Mouse (Mus musculus): ENCODE data around the gene Aph1a. TPM values are rescaled to one million over a fixed set of nuclear protein-coding genes. Genes with fewer than 3 reads are reported as not detected.

The Aph1a gene
- total RNA-seq, 2 experiments from 2014 or later, result 41.0 to 50.3 TPM

DNA sequence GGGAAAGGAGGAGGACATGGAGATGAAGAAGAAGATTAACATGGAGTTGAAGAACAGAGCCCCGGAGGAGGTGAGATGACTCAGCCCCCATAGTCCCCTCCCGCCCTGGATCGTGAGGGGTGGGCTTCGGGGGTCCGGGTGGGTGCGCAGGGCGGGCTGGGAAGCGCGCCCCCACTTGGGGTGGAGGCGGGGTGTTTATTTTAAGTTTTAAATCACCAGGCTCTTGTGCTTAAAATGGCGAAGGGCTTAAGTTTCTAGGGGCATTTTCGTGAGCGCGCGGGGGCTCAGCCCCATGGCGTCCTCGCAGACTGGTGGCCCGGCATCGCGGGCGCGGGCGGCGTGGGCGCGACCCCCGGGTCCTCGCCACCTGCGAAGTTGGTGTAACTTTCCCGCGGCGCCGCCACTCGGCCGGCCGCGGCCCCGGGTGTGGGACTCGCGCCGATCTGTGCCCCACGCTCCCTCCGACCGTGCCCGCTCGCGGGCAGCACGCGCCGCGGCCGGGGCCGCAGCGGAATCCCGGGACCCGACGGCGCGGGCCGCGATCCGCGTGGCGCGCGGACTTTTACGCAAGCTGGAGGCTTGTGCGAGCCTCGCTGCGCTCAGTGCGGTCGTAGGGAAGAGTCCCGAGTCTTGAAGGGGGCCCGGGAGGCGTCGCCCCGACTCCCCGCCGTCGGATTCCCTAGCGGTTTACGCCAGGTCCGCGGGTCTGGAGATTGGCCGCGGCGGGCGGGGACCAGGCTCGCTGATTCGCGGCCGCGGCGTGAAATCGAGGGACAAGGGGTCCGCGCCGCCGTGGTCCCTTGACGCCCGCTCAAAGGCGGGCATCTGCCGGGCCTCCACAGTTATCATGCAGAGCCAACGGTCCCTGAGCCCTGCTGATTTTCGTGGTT is 36.1 kb downstream of the Aph1a start:
- TF ChIP-seq CTCF (IDR thresholded peaks at IDR 0.05), result no peak; the same call in 1 of the 2 replicates
- peak overlapping the region; percentile 97 for H3K4me3 ChIP-seq
- intact Hi-C loops (cut with DNase I), result loop anchor here (2.0 kb wide), 1 partner anchor 21 kb away; no protein-coding TSS in a partner anchor
- peak; percentile 64 for DNase-seq
- H3K27ac ChIP-seq, result peak overlapping the region; percentile 90

- DNase-seq, result no peak
- Histone ChIP-seq H3K4me3 (peak overlapping the region; percentile 97), H3K27ac (peak overlapping the region; percentile 90)
- no peak for TF ChIP-seq CTCF (IDR thresholded peaks at IDR 0.05)
- intact Hi-C loops (cut with DNase I), result no loop called here
Observed at GRCm38 (mm10) chr3:95930471-95930789, 36.7 kb downstream of the Aph1a start.

- intact Hi-C loops (cut with DNase I), result no loop called here
- H3K4me3 ChIP-seq, result no peak overlapping the region
Observed at GRCm38 (mm10) chr3:95931471-95931870, 37.7 kb downstream of the Aph1a start.

DNA sequence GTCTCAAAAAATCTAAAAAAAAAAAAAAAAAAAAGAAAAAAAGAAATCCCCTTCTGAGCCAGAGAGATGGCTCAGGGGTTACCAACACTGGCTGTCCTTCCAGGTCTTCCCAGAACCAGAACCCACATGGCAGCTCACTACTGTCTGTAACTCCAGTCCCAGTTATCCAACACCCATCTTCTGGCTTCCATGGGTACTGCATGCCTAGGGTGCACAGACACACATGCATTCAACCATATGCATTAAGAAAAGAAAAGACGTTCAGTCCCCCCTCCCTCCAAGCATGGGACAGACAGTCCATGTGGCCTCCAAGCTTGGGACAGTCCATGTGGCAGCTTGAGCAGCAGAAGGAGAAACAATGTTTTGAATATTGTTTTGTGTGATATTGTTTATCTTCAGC is 38.4 kb downstream of the Aph1a start:
- Histone ChIP-seq H3K27ac (no peak overlapping the region), H3K4me3 (no peak overlapping the region)
- no peak for DNase-seq
- intact Hi-C loops (cut with DNase I), result no loop called here
- no peak for TF ChIP-seq CTCF (IDR thresholded peaks at IDR 0.05)

More at GRCm38 (mm10) chr3:95931471-95931870, 37.7 kb downstream of the Aph1a start:
- no peak for DNase-seq
- TF ChIP-seq CTCF (IDR thresholded peaks at IDR 0.05), result no peak
- no peak overlapping the region for H3K27ac ChIP-seq

DNA sequence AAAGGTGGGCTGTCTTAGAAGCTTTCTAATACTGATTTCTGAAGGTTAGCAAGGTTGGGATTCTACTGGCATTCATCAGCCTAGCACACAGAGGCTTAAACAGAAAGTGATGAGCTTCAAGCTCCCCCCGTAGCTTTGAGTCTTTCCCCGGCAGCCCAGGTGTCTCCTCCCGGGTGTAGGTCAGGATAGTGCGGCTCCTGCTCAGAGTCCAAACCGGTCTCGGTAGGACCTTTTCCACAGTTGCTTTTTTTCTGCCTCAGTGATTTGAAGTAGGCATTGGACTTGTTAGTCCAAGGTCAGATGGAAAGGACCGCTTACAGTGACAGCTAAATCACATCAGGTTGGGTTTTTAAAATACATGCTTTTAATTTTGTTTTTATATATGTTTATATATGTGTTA is 38.8 kb downstream of the Aph1a start:
- DNase-seq, result no peak
- no peak overlapping the region for H3K27ac ChIP-seq
- H3K4me3 ChIP-seq, result no peak overlapping the region
- TF ChIP-seq CTCF (IDR thresholded peaks at IDR 0.05), result no peak
- intact Hi-C loops (cut with DNase I), result no loop called here

DNA sequence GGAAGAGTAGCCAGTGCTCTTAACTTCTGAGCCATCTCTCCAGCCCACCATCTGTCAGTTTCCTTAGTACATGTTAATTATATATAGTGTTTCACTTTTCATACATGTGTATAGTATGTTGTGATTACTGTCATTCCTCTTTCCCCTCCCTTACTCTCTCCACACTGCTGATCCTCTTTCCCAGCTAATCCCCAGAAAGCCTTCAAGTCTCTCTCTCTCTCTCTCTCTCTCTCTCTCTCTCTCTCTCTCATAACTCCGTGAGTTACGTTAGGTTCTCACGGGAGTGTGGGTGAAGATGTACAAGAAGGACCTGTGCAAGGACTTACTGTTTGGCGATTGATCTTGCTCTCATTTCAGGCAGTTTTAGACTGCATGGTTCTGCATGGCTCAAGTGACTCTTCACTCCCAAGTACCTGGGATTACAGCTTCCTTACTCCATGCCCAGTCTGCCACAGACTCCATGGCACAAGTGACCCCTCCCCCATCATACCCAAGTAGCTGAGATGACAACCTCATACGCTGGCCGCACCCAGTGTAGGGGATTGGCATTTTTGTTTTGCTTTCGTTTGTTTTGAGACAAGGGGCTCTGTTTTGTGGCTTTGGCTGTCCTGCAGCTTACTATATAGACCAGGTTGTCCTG is 39.5 kb downstream of the Aph1a start:
- TF ChIP-seq CTCF (IDR thresholded peaks at IDR 0.05), result no peak
- Histone ChIP-seq H3K27ac (no peak overlapping the region), H3K4me3 (no peak overlapping the region)
- intact Hi-C loops (cut with DNase I), result no loop called here
- DNase-seq, result no peak

DNA sequence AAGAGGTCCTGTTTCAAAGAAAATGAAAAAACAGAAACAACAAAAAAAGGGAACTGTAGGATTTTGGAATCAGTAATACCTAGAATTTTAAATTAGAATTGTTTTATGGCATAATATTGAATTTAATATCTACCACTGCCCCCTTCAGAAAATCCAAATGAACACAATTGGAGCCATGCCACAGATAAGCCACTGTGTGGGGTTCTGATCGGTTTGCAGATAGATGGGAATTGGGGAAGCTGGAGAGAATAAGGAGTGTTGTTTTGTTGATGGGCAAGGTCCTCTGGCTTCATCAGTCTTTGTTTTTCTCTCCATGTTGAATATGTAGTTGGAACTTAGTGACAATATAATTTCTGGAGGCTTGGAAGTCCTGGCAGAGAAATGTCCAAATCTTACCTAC is 40.7 kb downstream of the Aph1a start:
- no peak overlapping the region for H3K4me3 ChIP-seq
- TF ChIP-seq CTCF (IDR thresholded peaks at IDR 0.05), result no peak
- intact Hi-C loops (cut with DNase I), result no loop called here
- no peak overlapping the region for H3K27ac ChIP-seq
- no peak for DNase-seq

DNA sequence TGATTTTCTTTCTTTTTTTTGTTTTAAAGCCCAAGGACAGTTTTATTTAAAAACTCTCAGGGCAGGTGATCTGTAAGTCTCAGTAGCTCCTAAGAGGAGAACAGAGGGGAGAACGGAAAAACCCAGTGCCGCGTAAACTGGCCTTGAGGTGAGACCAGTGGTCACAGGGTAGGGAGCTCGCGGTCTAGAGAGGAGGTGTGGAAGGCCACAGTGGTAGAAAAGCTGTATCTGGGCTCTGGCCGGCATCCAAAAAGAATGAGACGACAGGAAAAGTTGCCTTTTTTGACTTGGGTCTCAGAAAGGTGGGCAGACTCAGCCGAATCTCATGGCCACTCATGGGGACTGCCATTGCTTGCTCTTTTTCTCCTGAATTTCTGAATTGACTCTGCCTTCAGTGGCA is 44.4 kb downstream of the Aph1a start:
- Histone ChIP-seq H3K27ac (no peak overlapping the region), H3K4me3 (no peak overlapping the region)
- no peak for TF ChIP-seq CTCF (IDR thresholded peaks at IDR 0.05)
- intact Hi-C loops (cut with DNase I), result loop anchor here (2.0 kb wide), 1 partner anchor 27 kb away; no protein-coding TSS in a partner anchor
- no peak for DNase-seq

- Histone ChIP-seq H3K4me3 (no peak overlapping the region), H3K27ac (no peak overlapping the region)
- intact Hi-C loops (cut with DNase I), result loop anchor here (2.0 kb wide), 1 partner anchor 26 kb away; no protein-coding TSS in a partner anchor
- DNase-seq, result peak; percentile 42
- peak; percentile 58 for TF ChIP-seq CTCF (IDR thresholded peaks at IDR 0.05)
Observed at GRCm38 (mm10) chr3:95938835-95939234, 45.1 kb downstream of the Aph1a start.

DNA sequence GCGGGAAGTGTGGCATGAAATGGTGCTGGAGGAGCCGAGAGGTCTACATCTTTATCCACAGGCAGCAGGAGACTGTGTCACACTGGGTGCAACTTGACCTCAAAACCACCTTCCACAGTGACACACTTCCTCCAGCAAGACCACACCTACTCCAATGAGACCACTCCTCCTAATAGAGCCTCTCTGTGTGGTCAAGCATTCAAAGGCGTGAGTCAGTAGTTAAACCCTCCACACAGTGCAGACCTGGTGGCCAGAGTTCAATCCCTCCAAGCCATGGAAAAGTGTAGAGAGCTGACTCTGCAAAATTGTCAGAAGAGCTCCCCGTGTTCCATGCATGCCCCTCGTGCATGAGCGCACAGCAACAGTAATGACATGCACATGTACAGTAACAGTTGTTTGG is 49.0 kb downstream of the Aph1a start:
- TF ChIP-seq CTCF (IDR thresholded peaks at IDR 0.05), result no peak
- intact Hi-C loops (cut with DNase I), result no loop called here
- no peak for DNase-seq
- Histone ChIP-seq H3K4me3 (no peak overlapping the region), H3K27ac (no peak overlapping the region)

DNA sequence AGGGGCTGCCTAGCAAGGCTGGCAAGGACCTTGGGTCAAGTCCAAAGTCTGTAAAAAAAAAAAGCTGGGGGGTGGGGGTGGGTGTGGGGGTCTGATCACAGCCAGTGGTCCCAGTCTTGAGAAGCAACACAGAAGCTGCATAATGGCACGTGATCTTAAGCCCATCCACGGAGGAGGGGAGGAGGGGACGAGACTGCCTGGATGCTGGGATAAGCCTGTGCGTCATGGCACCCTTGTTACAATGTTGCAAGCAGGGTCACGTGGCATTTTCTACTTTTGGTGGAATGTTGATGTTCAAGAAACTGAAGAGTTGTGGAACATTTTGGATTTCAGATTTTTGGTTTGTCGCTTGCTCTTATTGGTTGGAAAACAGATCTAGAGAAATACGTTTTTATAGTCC is 49.5 kb downstream of the Aph1a start:
- intact Hi-C loops (cut with DNase I), result no loop called here
- Histone ChIP-seq H3K4me3 (no peak overlapping the region), H3K27ac (no peak overlapping the region)
- no peak for DNase-seq
- TF ChIP-seq CTCF (IDR thresholded peaks at IDR 0.05), result no peak

DNA sequence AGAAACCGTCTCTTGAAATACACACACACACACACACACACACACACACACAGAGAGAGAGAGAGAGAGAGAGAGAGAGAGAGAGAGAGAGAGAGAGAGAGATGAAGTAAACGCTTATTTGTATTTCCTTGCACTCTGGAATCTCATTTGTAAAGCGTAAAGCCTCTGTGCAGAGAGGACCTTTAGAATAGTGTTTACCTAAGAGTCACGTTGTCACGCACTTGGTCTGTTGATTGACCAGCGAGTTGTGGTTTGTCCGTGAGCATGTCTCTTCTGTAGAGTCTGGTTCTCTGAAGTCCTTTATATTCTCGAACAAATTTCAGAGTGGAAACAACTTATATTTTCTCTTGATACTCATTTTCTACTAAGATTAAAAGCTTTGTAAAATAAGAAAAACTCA is 51.0 kb downstream of the Aph1a start:
- Histone ChIP-seq H3K4me3 (no peak overlapping the region), H3K27ac (no peak overlapping the region)
- no peak for TF ChIP-seq CTCF (IDR thresholded peaks at IDR 0.05)
- intact Hi-C loops (cut with DNase I), result no loop called here
- DNase-seq, result no peak

GRCm38 (mm10) chr3:95945731-95946240 is 52.0 kb downstream of the Aph1a start:
- intact Hi-C loops (cut with DNase I), result no loop called here
- DNase-seq, result peak; percentile 77
- Histone ChIP-seq H3K27ac (peak overlapping the region; percentile 76), H3K4me3 (peak overlapping the region; percentile 47)
- no peak for TF ChIP-seq CTCF (IDR thresholded peaks at IDR 0.05)

Other genes with a start within 250 kb of the Aph1a start
- 100 to 1,000 TPM; 110 to 123 TPM for gene Mcl1, start 235.2 kb upstream of the Aph1a start, total RNA-seq (2021)
- gene Adamtsl4, start 206.1 kb upstream of the Aph1a start, total RNA-seq (2021), result 10 to 100 TPM; 17.2 to 32.0 TPM
- gene Ecm1, start 154.4 kb upstream of the Aph1a start, total RNA-seq (2021), result 10 to 100 TPM; 18.0 to 23.0 TPM
- gene Tars2, start 133.8 kb upstream of the Aph1a start, total RNA-seq (2021), result 10 to 100 TPM; 23.0 to 30.8 TPM
- gene Rprd2, start 75.1 kb upstream of the Aph1a start, total RNA-seq (2021), result 10 to 100 TPM; 32.4 to 35.2 TPM
- gene Prpf3, start 38.1 kb upstream of the Aph1a start, total RNA-seq (2021), result 10 to 100 TPM; 18.2 to 18.3 TPM
- 100 to 1,000 TPM; 303 to 336 TPM for gene Mrps21, start 22.4 kb upstream of the Aph1a start, total RNA-seq (2021)
- gene Ciart, start 11.7 kb upstream of the Aph1a start, total RNA-seq (2021), result 1 to 10 TPM; 2.7 to 9.3 TPM
- gene BC028528, start 2.0 kb upstream of the Aph1a start, total RNA-seq (2021), result 1 to 10 TPM; 1.4 to 2.1 TPM
- 100 to 1,000 TPM in 1 of 2 experiments, 10 to 100 TPM in 1; 81.2 to 115 TPM for gene Car14, start 10.7 kb downstream of the Aph1a start, total RNA-seq (2021)
- gene Anp32e, start 35.3 kb downstream of the Aph1a start, total RNA-seq (2021), result 10 to 100 TPM; 76.4 to 89.9 TPM
- 10 to 100 TPM; 14.2 to 19.3 TPM for gene Plekho1, start 102.0 kb downstream of the Aph1a start, total RNA-seq (2021)
- gene Vps45, start 164.5 kb downstream of the Aph1a start, total RNA-seq (2021), result 10 to 100 TPM; 15.0 to 22.7 TPM
- gene Otud7b, start 210.6 kb downstream of the Aph1a start, total RNA-seq (2021), result 10 to 100 TPM; 54.6 to 58.3 TPM

Data from gastrocnemius, adult 2 months (tissue).